Mouse (Mus musculus) lung, adult 2 months (tissue): ENCODE results near the gene Anxa9.

Experiments used
- CTCF ChIP-seq: fragments of 200-500 bp; IDR thresholded peaks from 2 replicates; pipeline ENCODE4 v1.5.1; 2011; ENCODE audit warnings: mild to moderate bottlenecking, low read length, control low read depth; ENCODE audit not compliant: insufficient read depth
- POLR2A ChIP-seq: fragments of 200-500 bp; IDR thresholded peaks from 2 replicates; pipeline ENCODE4 v1.6.1; 2011; ENCODE audit warnings: low read depth, mild to moderate bottlenecking, control low read depth, low read length, borderline replicate concordance; ENCODE audit errors: extremely low read depth

GRCm38 (mm10) chr3:95323429-95323828 is 16.5 kb upstream of the Anxa9 start:
- TF ChIP-seq POLR2A, result no peak
- no peak for TF ChIP-seq CTCF
